Comparison of ENCODE assay signal across 23 mouse cellular contexts in the genomic region with DNA sequence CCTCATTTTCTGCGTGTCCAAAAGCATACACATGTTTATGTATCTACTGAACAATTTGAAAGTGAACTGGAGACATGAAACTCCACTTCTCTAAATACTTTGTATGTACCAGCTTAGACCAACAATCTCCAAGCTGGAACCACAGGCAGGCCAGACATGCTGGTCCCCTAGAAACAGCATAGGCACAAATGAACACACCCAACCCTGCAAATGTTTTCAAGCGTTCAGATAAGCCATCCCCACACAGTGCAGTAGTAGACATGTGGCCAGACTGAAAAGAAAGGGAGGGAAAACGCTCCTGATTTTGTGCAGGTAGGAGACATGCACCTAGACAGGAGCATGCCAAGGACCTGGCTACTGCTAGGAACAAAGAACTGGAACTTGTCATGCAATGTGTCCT.
"Had no signal": no experiment of that assay in that cellular context is flagged by ENCODE, and none has a peak within 500 bp of the region (broad histone marks: within the 10 kb centered on the region; RNA-seq: fewer than 3 reads in every experiment).

No protein-coding gene starts in this region.

- H3K36me3 ChIP-seq: limb, embryonic 12.5 days; limb, embryonic 15.5 days; midbrain, embryonic 13.5 days; neural tube, embryonic 13.5 days; stomach, embryonic 15.5 days had no signal

- H3K4me1 ChIP-seq: limb, embryonic 12.5 days; limb, embryonic 15.5 days; midbrain, embryonic 13.5 days; neural tube, embryonic 13.5 days; stomach, embryonic 15.5 days had no signal

- H3K4me2 ChIP-seq: limb, embryonic 12.5 days; limb, embryonic 15.5 days; lung, embryonic 14.5 days; midbrain, embryonic 13.5 days; neural tube, embryonic 13.5 days; stomach, embryonic 15.5 days had no signal

- H3K9ac ChIP-seq: limb, embryonic 12.5 days; limb, embryonic 15.5 days; lung, embryonic 14.5 days; midbrain, embryonic 13.5 days; neural tube, embryonic 13.5 days; stomach, embryonic 15.5 days had no signal

- ATAC-seq: intestine, postnatal 0 days; midbrain, embryonic 13.5 days; midbrain, embryonic 16.5 days had no signal

- H3K4me3 ChIP-seq: layer of hippocampus, adult 2 months; limb, embryonic 12.5 days; limb, embryonic 15.5 days; midbrain, embryonic 13.5 days; myocyte; neural tube, embryonic 13.5 days; stomach, embryonic 15.5 days had no signal

- H3K27me3 ChIP-seq: limb, embryonic 12.5 days; limb, embryonic 15.5 days; midbrain, embryonic 13.5 days; neural tube, embryonic 13.5 days; stomach, embryonic 15.5 days had no signal

- DNase-seq: kidney, adult 2 months; kidney, postnatal 25 days; layer of hippocampus, adult 9-11 months; layer of hippocampus, postnatal 36 days; left cerebral cortex, postnatal 4 days; lung, embryonic 14.5 days; lung, postnatal 10 days; lung, postnatal 36 days; retina, postnatal 1 day; right cerebral cortex, postnatal 25 days; spleen, adult 18-20 months; thymus, adult 18-20 months; thymus, postnatal 36 days had no signal

- H3K9me3 ChIP-seq: limb, embryonic 12.5 days; limb, embryonic 15.5 days; midbrain, embryonic 13.5 days; neural tube, embryonic 13.5 days; stomach, embryonic 15.5 days had no signal

- H3K27ac ChIP-seq: kidney, postnatal 0 days; layer of hippocampus, adult 2 months; limb, embryonic 12.5 days; limb, embryonic 15.5 days; midbrain, embryonic 13.5 days; neural tube, embryonic 13.5 days; stomach, embryonic 15.5 days had no signal
